Mouse (Mus musculus): Measurements from ENCODE around the gene Ric8a. TPM values are rescaled to one million over a fixed set of nuclear protein-coding genes. Genes with fewer than 3 reads are reported as not detected.

Ric8a gene
- polyA plus RNA-seq, 1 experiment from 2014 or later: 38.9 TPM

DNA sequence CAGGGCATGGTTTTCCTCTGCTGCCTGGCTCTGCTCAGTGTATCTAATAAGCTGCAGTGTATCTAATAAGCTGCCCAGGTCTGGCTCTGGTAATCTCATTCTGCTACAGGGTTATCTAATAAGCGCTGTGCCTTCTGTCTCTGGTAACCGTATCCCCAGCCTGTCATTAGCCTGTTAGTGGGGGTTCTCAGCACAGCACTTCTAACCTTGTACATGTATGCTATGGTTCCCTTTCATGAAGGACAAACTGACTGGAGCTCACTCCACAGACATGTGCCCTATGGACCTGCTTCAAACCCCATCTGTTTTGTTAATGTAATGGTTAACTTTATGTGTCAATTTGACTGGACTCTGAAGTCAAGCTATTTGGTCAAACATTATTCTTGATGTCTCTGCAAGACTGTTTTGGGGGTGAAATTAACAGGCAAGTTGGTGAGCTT is 48.9 kb downstream of the Ric8a start:
- no peak for ATAC-seq (replicated peaks; ENCODE audit: insufficient number of reproducible peaks, low FRiP score, low TSS enrichment)
- no peaks in the 10 kb centered on the region for H3K9me3 ChIP-seq (replicated peaks; ENCODE audit: control insufficient read depth, low read length)
- no peaks in the 10 kb centered on the region for H3K27me3 ChIP-seq (ENCODE audit: control insufficient read depth, insufficient read depth, low read length)
- WGBS (ENCODE audit: insufficient replicate concordance): 49% methylated on average over 2 of the region's 2 CpGs
- peaks cover 4% of the 10 kb centered on the region; the same call in 1 of the 2 replicates for H3K4me1 ChIP-seq (ENCODE audit: control insufficient read depth, insufficient read depth, low read length)
- H3K4me2 ChIP-seq: no peak overlapping the region
- H3K9ac ChIP-seq (ENCODE audit: low read depth, low read length): no peak overlapping the region
- H3K4me3 ChIP-seq (ENCODE audit: low read depth, low read length): no peak overlapping the region
- no peak overlapping the region for H3K27ac ChIP-seq (ENCODE audit: low read depth, low read length)
- H3K36me3 ChIP-seq (ENCODE audit: control insufficient read depth, insufficient read depth, low read length): no peaks in the 10 kb centered on the region

DNA sequence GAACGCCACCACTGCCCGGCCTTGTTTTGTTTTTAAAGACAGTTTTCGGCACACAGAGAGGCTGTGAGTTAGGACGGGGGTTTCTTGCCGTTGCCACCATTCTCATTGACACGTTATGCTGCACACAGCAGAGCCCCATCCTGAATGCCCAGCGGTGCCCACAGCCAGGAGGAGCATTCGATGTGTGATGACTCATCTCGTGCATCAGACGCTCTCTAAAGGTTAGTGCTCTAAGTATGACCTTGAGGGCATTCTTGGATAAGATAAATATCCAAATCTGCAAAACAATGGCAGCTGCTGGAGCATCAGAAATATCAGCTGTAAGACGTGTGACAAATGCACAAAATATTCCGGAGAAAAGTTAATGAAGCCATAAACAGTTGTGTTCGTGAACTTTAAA is 50.4 kb downstream of the Ric8a start:
- Histone ChIP-seq H3K27me3 (ENCODE audit: control insufficient read depth, insufficient read depth, low read length) (no peaks in the 10 kb centered on the region), H3K27ac (ENCODE audit: low read depth, low read length) (no peak overlapping the region), H3K9ac (ENCODE audit: low read depth, low read length) (no peak overlapping the region), H3K9me3 (replicated peaks; ENCODE audit: control insufficient read depth, low read length) (no peaks in the 10 kb centered on the region), H3K36me3 (ENCODE audit: control insufficient read depth, insufficient read depth, low read length) (no peaks in the 10 kb centered on the region), H3K4me3 (ENCODE audit: low read depth, low read length) (no peak overlapping the region), H3K4me2 (no peak overlapping the region), H3K4me1 (ENCODE audit: control insufficient read depth, insufficient read depth, low read length) (no peaks in the 10 kb centered on the region)
- 76% methylated on average over 13 of the region's 13 CpGs for WGBS (ENCODE audit: insufficient replicate concordance)
- no peak for ATAC-seq (replicated peaks; ENCODE audit: insufficient number of reproducible peaks, low FRiP score, low TSS enrichment)

DNA sequence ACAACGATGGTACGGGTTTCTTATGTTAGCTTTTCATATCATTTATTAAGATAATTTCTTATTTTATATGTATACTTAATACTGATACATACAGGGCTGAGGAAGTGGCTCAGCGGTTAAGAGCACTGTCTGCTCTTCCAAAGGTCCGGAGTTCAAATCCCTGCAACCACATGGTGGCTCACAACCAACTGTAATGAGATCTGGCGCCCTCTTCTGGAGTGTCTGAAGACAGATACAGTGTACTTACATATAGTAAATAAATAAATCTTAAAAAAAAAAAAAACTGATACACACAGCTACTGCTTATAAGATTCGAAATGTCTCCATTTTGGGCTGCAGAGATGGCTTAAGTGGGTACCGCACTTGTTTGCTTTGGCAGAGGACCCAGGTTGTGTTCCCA is 50.9 kb downstream of the Ric8a start:
- Histone ChIP-seq H3K4me2 (no peak overlapping the region), H3K27ac (ENCODE audit: low read depth, low read length) (no peak overlapping the region), H3K36me3 (ENCODE audit: control insufficient read depth, insufficient read depth, low read length) (no peaks in the 10 kb centered on the region), H3K4me3 (ENCODE audit: low read depth, low read length) (no peak overlapping the region), H3K27me3 (ENCODE audit: control insufficient read depth, insufficient read depth, low read length) (0 out of 2 replicates have a peak, but pooled peaks cover 2% of the 10 kb centered on the region), H3K4me1 (ENCODE audit: control insufficient read depth, insufficient read depth, low read length) (no peaks in the 10 kb centered on the region), H3K9ac (ENCODE audit: low read depth, low read length) (no peak overlapping the region), H3K9me3 (replicated peaks; ENCODE audit: control insufficient read depth, low read length) (no peaks in the 10 kb centered on the region)
- no peak for ATAC-seq (replicated peaks; ENCODE audit: insufficient number of reproducible peaks, low FRiP score, low TSS enrichment)
- WGBS (ENCODE audit: insufficient replicate concordance): 77% methylated on average over 7 of the region's 7 CpGs

DNA sequence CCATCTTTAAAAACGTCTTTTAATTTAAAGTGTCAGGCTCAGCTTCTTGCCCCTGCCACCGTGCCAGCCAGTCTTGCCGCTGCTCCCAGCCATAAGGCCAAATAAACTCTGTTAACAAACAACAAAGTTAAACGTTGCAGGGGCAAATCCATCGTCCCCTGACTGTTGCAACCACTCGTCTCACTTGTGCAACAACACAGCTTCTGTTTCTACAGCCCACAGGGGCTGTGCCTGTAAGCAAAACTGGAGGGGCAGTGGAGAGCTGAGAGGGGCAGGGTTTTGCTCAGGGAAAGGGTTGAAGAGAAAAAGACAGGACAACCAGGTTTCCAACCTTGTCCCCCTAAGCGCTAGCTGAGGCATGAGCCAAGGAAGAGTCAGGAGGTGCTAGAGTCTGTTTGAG is 51.4 kb downstream of the Ric8a start:
- Histone ChIP-seq H3K9ac (ENCODE audit: low read depth, low read length) (no peak overlapping the region), H3K4me3 (ENCODE audit: low read depth, low read length) (no peak overlapping the region), H3K4me1 (ENCODE audit: control insufficient read depth, insufficient read depth, low read length) (no peaks in the 10 kb centered on the region), H3K9me3 (replicated peaks; ENCODE audit: control insufficient read depth, low read length) (no peaks in the 10 kb centered on the region), H3K4me2 (no peak overlapping the region; the same call in 1 of the 2 replicates), H3K27me3 (ENCODE audit: control insufficient read depth, insufficient read depth, low read length) (0 out of 2 replicates have a peak, but pooled peaks cover 2% of the 10 kb centered on the region), H3K27ac (ENCODE audit: low read depth, low read length) (no peak overlapping the region), H3K36me3 (ENCODE audit: control insufficient read depth, insufficient read depth, low read length) (no peaks in the 10 kb centered on the region)
- WGBS (ENCODE audit: insufficient replicate concordance): 49% methylated on average over 7 of the region's 7 CpGs
- no peak for ATAC-seq (replicated peaks; ENCODE audit: insufficient number of reproducible peaks, low FRiP score, low TSS enrichment)

DNA sequence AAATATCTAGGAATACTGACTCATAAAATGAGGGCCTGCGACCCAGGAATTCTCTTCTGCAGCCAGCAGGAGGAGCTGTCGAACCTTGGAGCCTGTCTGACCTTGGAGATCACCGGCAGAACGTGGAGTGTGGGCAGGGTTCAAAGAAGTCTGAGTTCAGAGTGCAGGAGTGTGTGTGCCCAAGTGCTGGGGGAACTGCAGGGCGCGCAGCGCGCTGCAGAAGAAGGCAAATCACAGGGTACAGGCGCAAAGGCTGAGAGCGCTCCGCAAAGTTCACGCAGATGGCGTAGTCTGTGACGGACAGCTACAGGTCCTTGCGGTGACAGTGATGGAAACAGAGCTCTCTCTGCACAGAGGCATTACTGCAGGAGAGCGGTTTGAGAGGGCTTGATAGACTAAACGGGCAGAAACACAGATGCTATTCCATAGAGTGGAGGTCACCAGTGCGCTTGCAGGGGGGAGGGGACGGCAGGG is 51.9 kb downstream of the Ric8a start:
- peak; percentile 36; the same call in 1 of the 2 replicates for ATAC-seq (replicated peaks; ENCODE audit: insufficient number of reproducible peaks, low FRiP score, low TSS enrichment)
- Histone ChIP-seq H3K4me3 (ENCODE audit: low read depth, low read length) (peak overlapping the region; percentile 37), H3K27me3 (ENCODE audit: control insufficient read depth, insufficient read depth, low read length) (0 out of 2 replicates have a peak, but pooled peaks cover 2% of the 10 kb centered on the region), H3K4me1 (ENCODE audit: control insufficient read depth, insufficient read depth, low read length) (no peaks in the 10 kb centered on the region), H3K36me3 (ENCODE audit: control insufficient read depth, insufficient read depth, low read length) (no peaks in the 10 kb centered on the region), H3K9me3 (replicated peaks; ENCODE audit: control insufficient read depth, low read length) (no peaks in the 10 kb centered on the region), H3K9ac (ENCODE audit: low read depth, low read length) (peak overlapping the region; percentile 30; the same call in 1 of the 2 replicates), H3K27ac (ENCODE audit: low read depth, low read length) (no peak overlapping the region), H3K4me2 (peak overlapping the region; percentile 75)
- WGBS (ENCODE audit: insufficient replicate concordance): under 1% methylated on average over 19 of the region's 19 CpGs

DNA sequence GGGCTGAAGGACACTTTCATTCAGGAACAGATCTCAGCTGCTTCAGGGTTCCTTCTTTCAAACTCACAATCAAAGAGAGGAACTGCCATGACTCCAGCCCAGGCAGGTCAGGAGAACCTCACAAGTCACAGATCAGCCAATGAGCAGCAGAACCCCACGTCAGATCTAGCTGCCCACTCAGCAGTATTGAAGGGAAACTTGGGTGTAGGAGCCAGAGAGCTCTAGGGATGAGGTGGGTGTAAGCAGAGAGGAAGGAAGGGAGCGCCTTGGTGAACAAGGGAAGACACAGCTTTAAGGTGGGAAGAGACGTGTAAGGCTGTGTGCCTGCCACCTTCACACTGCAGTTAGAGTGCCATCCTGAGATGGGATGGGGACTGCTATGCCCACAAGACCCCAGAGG is 55.5 kb downstream of the Ric8a start:
- H3K36me3 ChIP-seq (ENCODE audit: control insufficient read depth, insufficient read depth, low read length): no peaks in the 10 kb centered on the region
- ATAC-seq (replicated peaks; ENCODE audit: insufficient number of reproducible peaks, low FRiP score, low TSS enrichment): no peak
- H3K9ac ChIP-seq (ENCODE audit: low read depth, low read length): no peak overlapping the region
- H3K27ac ChIP-seq (ENCODE audit: low read depth, low read length): no peak overlapping the region
- H3K4me3 ChIP-seq (ENCODE audit: low read depth, low read length): no peak overlapping the region
- H3K4me2 ChIP-seq: no peak overlapping the region
- no peaks in the 10 kb centered on the region for H3K9me3 ChIP-seq (replicated peaks; ENCODE audit: control insufficient read depth, low read length)
- H3K4me1 ChIP-seq (ENCODE audit: control insufficient read depth, insufficient read depth, low read length): no peaks in the 10 kb centered on the region
- WGBS (ENCODE audit: insufficient replicate concordance): 65% methylated on average over 3 of the region's 3 CpGs
- 0 out of 2 replicates have a peak, but pooled peaks cover 3% of the 10 kb centered on the region for H3K27me3 ChIP-seq (ENCODE audit: control insufficient read depth, insufficient read depth, low read length)

DNA sequence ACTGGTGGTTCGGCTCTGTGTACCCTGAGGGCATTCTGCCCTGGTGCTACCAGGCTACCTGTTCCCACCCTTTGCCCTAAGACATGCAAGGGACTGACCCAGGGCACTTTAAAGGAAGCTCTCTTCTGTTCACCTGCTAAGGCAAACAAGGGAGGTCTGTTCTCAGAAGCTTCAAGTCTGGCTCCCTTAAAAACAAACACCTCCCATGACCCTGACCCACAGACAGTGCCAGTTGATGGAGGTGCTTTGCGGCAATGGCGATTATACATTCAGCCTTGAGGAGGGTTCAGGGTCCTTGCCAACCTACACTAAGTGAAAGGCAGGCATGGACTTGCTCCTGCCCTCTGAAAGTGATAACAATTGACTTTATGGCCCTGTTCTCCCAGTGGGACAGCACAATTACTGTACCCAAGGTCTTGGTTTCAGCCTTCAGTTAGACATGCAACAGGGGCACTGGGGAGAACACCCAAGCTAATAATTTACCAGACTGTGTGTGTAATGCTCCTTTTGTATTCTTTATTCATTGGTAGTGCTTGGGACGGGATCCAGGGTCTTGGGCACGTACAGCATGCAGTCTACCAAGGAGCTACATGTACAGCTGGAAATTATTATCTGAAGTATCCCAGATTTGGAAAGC is 56.2 kb downstream of the Ric8a start:
- H3K27me3 ChIP-seq (ENCODE audit: control insufficient read depth, insufficient read depth, low read length): peaks cover 6% of the 10 kb centered on the region; the same call in 1 of the 2 replicates
- 65% methylated on average over 5 of the region's 5 CpGs for WGBS (ENCODE audit: insufficient replicate concordance)
- H3K27ac ChIP-seq (ENCODE audit: low read depth, low read length): no peak overlapping the region
- ATAC-seq (replicated peaks; ENCODE audit: insufficient number of reproducible peaks, low FRiP score, low TSS enrichment): no peak
- H3K9me3 ChIP-seq (replicated peaks; ENCODE audit: control insufficient read depth, low read length): no peaks in the 10 kb centered on the region
- no peak overlapping the region for H3K4me3 ChIP-seq (ENCODE audit: low read depth, low read length)
- H3K4me2 ChIP-seq: no peak overlapping the region
- no peaks in the 10 kb centered on the region for H3K36me3 ChIP-seq (ENCODE audit: control insufficient read depth, insufficient read depth, low read length)
- H3K9ac ChIP-seq (ENCODE audit: low read depth, low read length): no peak overlapping the region
- no peaks in the 10 kb centered on the region for H3K4me1 ChIP-seq (ENCODE audit: control insufficient read depth, insufficient read depth, low read length)

Data from heart, embryonic 11.5 days (tissue).